Mouse (Mus musculus): ENCODE results near the gene 1700016K19Rik. TPM values are rescaled to one million over a fixed set of nuclear protein-coding genes. Genes with fewer than 3 reads are reported as not detected.
A peak's percentile ranks its signal among the peaks of the same experiment; 100 is the strongest.

The 1700016K19Rik gene
- total and polyA plus RNA-seq, 3 experiments, result 1.3 TPM; not detected in 2

GRCm38 (mm10) chr11:75978051-75978450 lies 21.7 kb upstream of the 1700016K19Rik start:
- no peak overlapping the region for H3K27ac ChIP-seq
- no peaks in the 10 kb centered on the region for H3K4me1 ChIP-seq (ENCODE audit: control insufficient read depth, insufficient read depth, low read length)
- H3K36me3 ChIP-seq (ENCODE audit: control insufficient read depth, insufficient read depth, low read length), result no peaks in the 10 kb centered on the region
- TF ChIP-seq EP300 (IDR thresholded peaks at IDR 0.05; ENCODE audit: insufficient read depth, low read depth, low read length), result no peak
- TF ChIP-seq POLR2A (IDR thresholded peaks at IDR 0.05; ENCODE audit: insufficient read depth, low read depth, low read length), result no peak
- TF ChIP-seq CTCF (IDR thresholded peaks at IDR 0.05), result no peak
- no peaks in the 10 kb centered on the region for H3K27me3 ChIP-seq (ENCODE audit: control insufficient read depth, insufficient read depth, low read length)
- WGBS, result 80% methylated on average over 6 of the region's 6 CpGs
- H3K9ac ChIP-seq (ENCODE audit: low read depth, low read length), result no peak overlapping the region
- no peak overlapping the region for H3K4me3 ChIP-seq
- DNase-seq, result peak in 1 of 2 experiments; percentile 11
- no peaks in the 10 kb centered on the region for H3K79me2 ChIP-seq (replicated peaks; ENCODE audit: control insufficient read depth, insufficient read depth, low read length)
- intact Hi-C loops (cut with DNase I), result no loop called here

GRCm38 (mm10) chr11:75980413-75980812 lies 19.3 kb upstream of the 1700016K19Rik start:
- intact Hi-C loops (cut with DNase I), result no loop called here
- TF ChIP-seq POLR2A (IDR thresholded peaks at IDR 0.05; ENCODE audit: insufficient read depth, low read depth, low read length) (no peak), CTCF (IDR thresholded peaks at IDR 0.05) (no peak), EP300 (IDR thresholded peaks at IDR 0.05; ENCODE audit: insufficient read depth, low read depth, low read length) (no peak)
- WGBS, result 56% methylated on average over 2 of the region's 2 CpGs

GRCm38 (mm10) chr11:75983194-75983593 lies 16.5 kb upstream of the 1700016K19Rik start:
- Histone ChIP-seq H3K36me3 (ENCODE audit: control insufficient read depth, insufficient read depth, low read length) (no peaks in the 10 kb centered on the region), H3K79me2 (replicated peaks; ENCODE audit: control insufficient read depth, insufficient read depth, low read length) (no peaks in the 10 kb centered on the region), H3K27ac (no peak overlapping the region), H3K27me3 (ENCODE audit: control insufficient read depth, insufficient read depth, low read length) (no peaks in the 10 kb centered on the region), H3K4me1 (ENCODE audit: control insufficient read depth, insufficient read depth, low read length) (no peaks in the 10 kb centered on the region), H3K4me3 (no peak overlapping the region), H3K9ac (ENCODE audit: low read depth, low read length) (no peak overlapping the region)
- WGBS, result 76% methylated on average over 4 of the region's 4 CpGs
- TF ChIP-seq POLR2A (IDR thresholded peaks at IDR 0.05; ENCODE audit: insufficient read depth, low read depth, low read length), result no peak
- TF ChIP-seq CTCF (IDR thresholded peaks at IDR 0.05), result peak; percentile 56
- TF ChIP-seq EP300 (IDR thresholded peaks at IDR 0.05; ENCODE audit: insufficient read depth, low read depth, low read length), result no peak
- intact Hi-C loops (cut with DNase I), result no loop called here
- DNase-seq, result no peak

More at GRCm38 (mm10) chr11:75980413-75980812, 19.3 kb upstream of the 1700016K19Rik start:
- Histone ChIP-seq H3K9ac (ENCODE audit: low read depth, low read length) (no peak overlapping the region), H3K36me3 (ENCODE audit: control insufficient read depth, insufficient read depth, low read length) (no peaks in the 10 kb centered on the region), H3K4me3 (no peak overlapping the region), H3K79me2 (replicated peaks; ENCODE audit: control insufficient read depth, insufficient read depth, low read length) (no peaks in the 10 kb centered on the region), H3K4me1 (ENCODE audit: control insufficient read depth, insufficient read depth, low read length) (no peaks in the 10 kb centered on the region), H3K27me3 (ENCODE audit: control insufficient read depth, insufficient read depth, low read length) (no peaks in the 10 kb centered on the region), H3K27ac (no peak overlapping the region)
- DNase-seq, result no peak

- no peak for DNase-seq
- intact Hi-C loops (cut with DNase I), result no loop called here
- no peak overlapping the region for H3K9ac ChIP-seq (ENCODE audit: low read depth, low read length)
- WGBS, result 42% methylated on average over 1 of the region's 1 CpGs
- no peaks in the 10 kb centered on the region for H3K4me1 ChIP-seq (ENCODE audit: control insufficient read depth, insufficient read depth, low read length)
- no peaks in the 10 kb centered on the region for H3K79me2 ChIP-seq (replicated peaks; ENCODE audit: control insufficient read depth, insufficient read depth, low read length)
- H3K27me3 ChIP-seq (ENCODE audit: control insufficient read depth, insufficient read depth, low read length), result no peaks in the 10 kb centered on the region
- H3K4me3 ChIP-seq, result no peak overlapping the region
- no peak overlapping the region for H3K27ac ChIP-seq
- TF ChIP-seq CTCF (IDR thresholded peaks at IDR 0.05), result no peak
- TF ChIP-seq POLR2A (IDR thresholded peaks at IDR 0.05; ENCODE audit: insufficient read depth, low read depth, low read length), result no peak
- TF ChIP-seq EP300 (IDR thresholded peaks at IDR 0.05; ENCODE audit: insufficient read depth, low read depth, low read length), result no peak
- H3K36me3 ChIP-seq (ENCODE audit: control insufficient read depth, insufficient read depth, low read length), result no peaks in the 10 kb centered on the region
Observed at GRCm38 (mm10) chr11:75984581-75984980, 15.1 kb upstream of the 1700016K19Rik start.

GRCm38 (mm10) chr11:75985948-75986347 lies 13.8 kb upstream of the 1700016K19Rik start:
- TF ChIP-seq CTCF (IDR thresholded peaks at IDR 0.05), result no peak
- TF ChIP-seq EP300 (IDR thresholded peaks at IDR 0.05; ENCODE audit: insufficient read depth, low read depth, low read length), result no peak
- TF ChIP-seq POLR2A (IDR thresholded peaks at IDR 0.05; ENCODE audit: insufficient read depth, low read depth, low read length), result no peak
- no peak overlapping the region for H3K27ac ChIP-seq
- no peak overlapping the region for H3K4me3 ChIP-seq
- no peaks in the 10 kb centered on the region for H3K27me3 ChIP-seq (ENCODE audit: control insufficient read depth, insufficient read depth, low read length)
- no peaks in the 10 kb centered on the region for H3K4me1 ChIP-seq (ENCODE audit: control insufficient read depth, insufficient read depth, low read length)
- intact Hi-C loops (cut with DNase I), result no loop called here
- no peaks in the 10 kb centered on the region for H3K36me3 ChIP-seq (ENCODE audit: control insufficient read depth, insufficient read depth, low read length)
- no peak overlapping the region for H3K9ac ChIP-seq (ENCODE audit: low read depth, low read length)
- 62% methylated on average over 7 of the region's 7 CpGs for WGBS
- H3K79me2 ChIP-seq (replicated peaks; ENCODE audit: control insufficient read depth, insufficient read depth, low read length), result no peaks in the 10 kb centered on the region
- DNase-seq, result no peak

GRCm38 (mm10) chr11:75990965-75991835 lies 8.5 kb upstream of the 1700016K19Rik start:
- no peak overlapping the region for H3K27ac ChIP-seq
- TF ChIP-seq CTCF (IDR thresholded peaks at IDR 0.05) (no peak), POLR2A (IDR thresholded peaks at IDR 0.05; ENCODE audit: insufficient read depth, low read depth, low read length) (no peak), EP300 (IDR thresholded peaks at IDR 0.05; ENCODE audit: insufficient read depth, low read depth, low read length) (no peak)

More at GRCm38 (mm10) chr11:75990965-75991835, 8.5 kb upstream of the 1700016K19Rik start:
- WGBS, result 78% methylated on average over 15 of the region's 15 CpGs
- no peaks in the 10 kb centered on the region for H3K36me3 ChIP-seq (ENCODE audit: control insufficient read depth, insufficient read depth, low read length)
- H3K27me3 ChIP-seq (ENCODE audit: control insufficient read depth, insufficient read depth, low read length), result no peaks in the 10 kb centered on the region
- intact Hi-C loops (cut with DNase I), result no loop called here
- H3K4me3 ChIP-seq, result no peak overlapping the region
- H3K4me1 ChIP-seq (ENCODE audit: control insufficient read depth, insufficient read depth, low read length), result no peaks in the 10 kb centered on the region
- no peaks in the 10 kb centered on the region for H3K79me2 ChIP-seq (replicated peaks; ENCODE audit: control insufficient read depth, insufficient read depth, low read length)
- no peak overlapping the region for H3K9ac ChIP-seq (ENCODE audit: low read depth, low read length)
- no peak for DNase-seq

Data from heart, adult 2 months (tissue).